Mouse (Mus musculus) inflammation-experienced regulatory T-cells, adult 6 months (primary cell): ENCODE measurements around the gene Acpp. TPM values are rescaled to one million over a fixed set of nuclear protein-coding genes. Genes with fewer than 3 reads are reported as not detected.
"Not testable (repeated sequence)": the region's sequence is repeated elsewhere in the genome, so short reads cannot be mapped to it uniquely, and the experiment has no call there.

Experiments used
- ATAC-seq: one replicate; pipeline ENCODE4 v1.8.0; 2017
- polyA plus RNA-seq, 3 experiments: library from polyadenylated mRNA; unstranded; fragments of 100-300 nt; shearing (Covaris generic); gene quantifications; one replicate each; pipeline ENCODE4 v1.2.1; 2017

Gene Acpp
- polyA plus RNA-seq: 1 to 10 TPM; 2.3 to 6.1 (median 2.3) TPM

DNA sequence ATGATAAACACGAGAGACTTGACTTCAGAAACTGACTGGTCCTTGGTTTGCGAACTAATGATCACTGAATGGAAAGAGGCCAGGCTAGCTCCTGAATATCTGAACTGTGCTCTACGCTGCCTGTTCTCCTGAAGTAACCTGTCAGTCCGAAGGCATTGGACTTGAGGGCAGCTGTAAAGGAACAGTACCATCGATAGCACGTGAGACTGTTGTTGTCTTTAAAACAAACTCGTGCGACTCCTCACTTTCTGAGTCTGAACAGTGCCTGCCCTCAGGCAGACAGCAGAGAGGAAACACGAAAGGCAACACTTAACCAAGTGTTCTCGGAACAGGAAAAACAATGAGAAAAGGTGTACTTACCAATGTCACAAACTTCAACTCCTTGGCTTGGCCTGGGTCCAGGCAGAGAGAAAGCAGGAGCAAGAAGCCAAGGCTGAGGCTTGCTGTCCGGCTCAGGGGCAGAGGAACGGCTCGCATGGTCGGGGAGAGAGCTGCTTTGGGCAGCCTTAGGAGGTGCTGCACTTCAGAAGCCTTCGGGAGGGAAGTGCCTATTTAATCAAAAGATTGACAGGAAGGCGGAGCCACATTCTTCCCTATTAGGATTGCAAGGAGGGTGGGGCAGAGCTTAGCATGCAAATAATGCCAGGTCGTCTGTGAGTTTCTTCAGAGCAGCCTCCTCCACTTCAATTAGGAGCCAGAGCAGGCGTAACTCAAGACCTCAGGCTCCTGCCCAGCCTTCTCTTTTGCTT, at the start of gene Acpp:
Gene Acpp (minus strand): TSS at position 566 of the 749 bp plus-strand sequence.
- ATAC-seq: peak; percentile 86

DNA sequence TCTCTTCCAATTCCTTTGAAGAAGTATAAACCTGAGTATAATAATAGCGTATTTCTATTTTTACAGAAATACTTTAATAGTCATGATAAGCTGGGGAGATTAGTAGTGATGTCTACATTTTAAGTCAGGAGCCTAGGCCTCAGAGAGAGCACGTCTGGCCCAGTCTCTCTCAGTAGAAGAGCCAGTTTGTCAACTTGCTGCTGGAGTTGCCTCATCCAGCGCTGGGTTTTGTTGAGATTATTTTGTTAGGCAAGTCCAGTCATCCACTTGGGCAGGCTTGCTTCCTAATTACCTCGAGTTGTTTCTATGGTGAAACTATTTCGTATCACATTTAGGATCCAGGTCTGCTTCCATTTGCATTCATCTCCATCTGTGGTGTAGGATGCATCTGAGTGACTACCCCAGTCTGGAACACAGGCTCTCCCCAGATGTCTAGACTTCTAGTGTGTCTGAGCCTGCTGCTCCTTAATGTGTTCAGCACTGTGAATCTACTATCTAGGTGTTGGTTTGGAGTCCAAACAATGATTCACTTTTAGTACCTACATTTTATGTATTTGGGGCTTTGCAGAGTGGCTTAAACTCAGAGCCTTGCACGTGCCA, 45.1 kb upstream of the Acpp start:
- ATAC-seq: no peak

GRCm38 (mm10) chr9:104379532-104380162, 42.1 kb upstream of the Acpp start:
- no peak for ATAC-seq

DNA sequence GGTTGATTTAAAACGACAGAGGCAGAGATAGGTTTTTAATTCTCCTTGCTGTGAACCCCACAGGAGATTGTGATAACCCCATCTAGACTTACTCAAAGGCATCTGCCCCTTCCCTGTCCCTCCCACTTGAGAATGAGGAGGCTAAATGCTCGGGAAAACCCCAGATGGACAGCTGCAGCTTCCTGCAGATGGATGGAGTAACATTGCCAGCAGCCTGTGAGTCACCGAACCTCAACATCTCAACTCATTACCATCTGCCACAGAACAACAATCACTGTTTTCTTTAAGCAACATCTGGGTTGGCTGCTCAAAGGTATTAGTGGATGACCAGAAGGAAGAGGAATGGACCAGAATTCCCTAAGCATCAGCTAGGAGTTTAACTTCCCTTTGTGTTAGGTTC, 38.0 kb upstream of the Acpp start:
- no peak for ATAC-seq

DNA sequence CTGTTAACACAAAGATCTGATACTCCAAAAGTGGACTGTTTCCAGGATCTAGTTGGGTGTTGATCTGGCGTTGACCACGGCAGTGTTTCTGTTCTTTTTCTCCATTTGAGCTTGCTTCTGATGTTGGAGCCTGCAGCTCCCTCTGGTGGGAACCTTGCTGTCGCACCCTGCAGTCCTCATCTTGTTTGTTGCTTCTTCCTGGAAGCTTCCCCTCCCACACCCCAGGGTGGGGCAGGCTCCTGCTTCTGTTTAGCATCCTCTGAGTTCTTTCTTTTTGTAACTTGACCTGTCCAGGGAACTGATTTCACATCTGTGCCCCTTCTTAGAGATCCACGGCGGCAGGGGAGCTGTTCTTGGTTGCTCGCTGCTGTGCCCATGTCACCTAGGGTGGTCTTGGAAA, 35.7 kb upstream of the Acpp start:
- no peak for ATAC-seq

DNA sequence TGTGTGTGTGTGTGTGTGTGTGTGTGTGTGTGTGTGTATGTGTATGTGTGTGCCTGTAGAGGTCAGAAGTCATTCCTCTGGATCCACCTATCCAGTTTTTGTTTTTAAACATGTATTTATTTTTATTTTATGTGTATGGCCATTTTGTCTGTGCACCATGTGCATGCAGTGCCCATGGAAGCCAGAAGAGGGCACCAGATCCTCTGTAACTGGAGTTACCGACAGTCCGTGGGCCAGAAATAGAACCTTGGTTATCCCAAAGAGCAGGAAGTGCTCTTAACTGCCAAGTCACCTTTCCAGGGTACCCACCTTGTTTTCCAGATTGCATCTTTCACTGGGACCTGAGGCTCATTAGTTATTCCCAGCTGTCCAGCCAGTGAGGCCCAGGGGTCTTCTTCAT, 29.4 kb upstream of the Acpp start:
- no peak for ATAC-seq

DNA sequence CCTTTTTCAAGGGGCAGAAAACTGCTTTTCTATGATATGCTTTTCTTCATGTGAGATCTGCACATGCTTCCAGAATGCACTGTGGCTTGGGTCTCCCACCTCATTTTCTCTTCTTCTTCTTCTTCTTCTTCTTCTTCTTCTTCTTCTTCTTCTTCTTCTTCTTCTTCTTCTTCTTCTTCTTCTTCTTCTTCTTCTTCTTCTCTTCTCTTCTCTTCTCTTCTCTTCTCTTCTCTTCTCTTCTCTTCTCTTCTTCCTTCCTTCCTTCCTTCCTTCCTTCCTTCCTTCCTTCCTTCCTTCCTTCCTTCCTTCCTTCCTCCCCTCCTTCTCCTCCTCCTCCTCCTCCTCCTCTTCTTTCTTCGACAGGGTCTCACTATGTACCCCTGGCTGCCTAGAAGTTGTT, 24.4 kb upstream of the Acpp start:
- not testable (repeated sequence) for ATAC-seq

- ATAC-seq: no peak
Measured at GRCm38 (mm10) chr9:104361073-104361891, 23.7 kb upstream of the Acpp start.

DNA sequence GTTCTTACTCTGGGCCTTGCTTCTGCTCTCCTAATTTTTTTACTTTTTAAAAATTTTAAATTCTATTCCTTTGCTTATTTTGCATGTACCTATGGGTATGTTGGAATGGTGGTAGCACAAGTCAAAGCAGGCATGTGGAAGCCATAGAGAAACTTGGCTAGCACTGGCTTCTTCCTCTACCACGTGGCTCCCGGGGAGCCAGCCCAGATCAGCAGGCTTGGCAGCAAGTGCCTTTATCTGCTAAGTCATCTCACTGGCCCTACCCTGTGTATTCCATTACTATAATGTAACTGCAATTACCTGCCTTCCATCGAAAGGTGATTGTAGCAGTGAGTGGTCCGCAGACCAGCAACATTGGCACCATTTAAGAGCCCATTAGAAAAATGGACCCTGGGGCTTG, 22.8 kb upstream of the Acpp start:
- ATAC-seq: no peak

DNA sequence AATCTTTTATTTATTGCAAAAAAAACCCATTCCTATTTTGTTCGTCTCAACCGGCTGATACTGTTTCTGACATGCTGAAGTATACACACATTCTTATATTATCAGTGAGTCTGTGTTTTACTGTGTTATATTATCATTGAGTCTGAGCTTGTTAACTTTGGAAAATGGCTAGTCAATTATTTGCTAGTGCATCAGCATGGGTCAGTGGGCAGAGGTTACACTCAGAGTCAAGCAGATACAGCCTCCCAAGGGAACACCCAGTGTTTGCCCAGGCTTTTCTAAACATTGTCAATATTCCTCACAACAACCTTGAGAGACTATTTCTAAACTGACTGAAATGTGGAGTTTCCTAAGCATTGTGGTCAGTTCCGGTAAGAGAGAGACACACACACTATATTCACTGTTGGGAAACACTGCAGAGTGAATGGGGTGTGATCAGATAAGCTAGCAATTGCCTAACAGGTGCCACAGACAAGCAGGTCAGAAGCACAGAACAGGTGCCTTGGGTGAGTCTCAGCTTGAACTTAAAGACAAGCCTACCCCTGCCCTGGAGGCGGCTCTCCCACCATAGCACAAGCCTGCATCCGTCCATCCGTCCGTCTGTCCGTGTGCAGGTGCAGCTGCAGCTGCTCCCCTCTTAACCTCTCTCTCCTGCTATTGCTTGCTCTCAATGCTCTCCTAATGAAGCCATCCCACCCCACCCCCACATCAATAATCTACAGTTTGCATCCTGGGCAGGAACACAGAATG, 18.1 kb upstream of the Acpp start:
- no peak for ATAC-seq

GRCm38 (mm10) chr9:104344136-104344535, 6.6 kb upstream of the Acpp start:
- ATAC-seq: no peak

GRCm38 (mm10) chr9:104339483-104339882, 1.9 kb upstream of the Acpp start:
- no peak for ATAC-seq

- peak; percentile 37 for ATAC-seq
Measured at GRCm38 (mm10) chr9:104338489-104339427, 1.2 kb upstream of the Acpp start.

GRCm38 (mm10) chr9:104331301-104331700, 6.2 kb downstream of the Acpp start:
- peak; percentile 85 for ATAC-seq

- no peak for ATAC-seq
Measured at GRCm38 (mm10) chr9:104328655-104329054, 8.9 kb downstream of the Acpp start.

- no peak for ATAC-seq
Measured at GRCm38 (mm10) chr9:104321519-104321918, 16.0 kb downstream of the Acpp start.

DNA sequence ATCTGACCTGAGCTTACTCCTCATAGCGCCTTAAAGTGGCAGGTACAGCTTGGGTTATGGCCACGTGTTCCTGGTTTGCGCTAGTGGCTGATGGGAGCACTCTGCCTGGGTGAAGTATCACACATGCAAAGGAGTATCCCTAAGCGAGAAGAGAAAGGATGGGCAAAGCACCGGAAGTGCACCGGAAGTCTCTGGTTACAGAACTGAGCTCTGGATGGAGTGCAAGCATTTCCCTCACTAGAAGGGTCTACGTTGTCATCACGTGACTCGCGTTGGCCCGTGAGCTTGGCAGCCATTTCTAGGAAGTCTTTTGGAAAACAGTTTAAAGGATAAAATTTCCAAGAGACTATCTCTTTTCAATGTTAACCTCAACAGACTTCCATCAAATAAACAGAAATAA, 21.2 kb downstream of the Acpp start:
- ATAC-seq: no peak

- no peak for ATAC-seq
Measured at GRCm38 (mm10) chr9:104315499-104315898, 22.0 kb downstream of the Acpp start.

DNA sequence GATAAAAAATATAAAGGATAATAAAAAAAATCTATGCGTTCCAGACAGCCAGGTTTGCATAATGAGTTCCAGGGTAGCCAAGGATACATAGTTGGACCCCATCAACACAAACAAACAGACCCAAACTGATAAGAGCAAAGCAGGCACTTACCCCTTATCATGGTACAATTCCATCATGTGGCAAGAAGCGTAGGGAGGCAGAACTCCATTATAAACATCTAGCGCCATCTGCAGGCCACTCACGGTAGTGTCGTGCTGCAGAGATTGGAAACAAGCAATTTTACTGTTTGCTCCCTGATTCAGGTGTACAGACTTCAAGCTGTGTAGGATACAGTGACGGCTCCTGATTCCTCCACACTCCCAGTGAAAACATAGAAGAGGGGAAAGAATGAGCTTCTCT, 30.8 kb downstream of the Acpp start:
- ATAC-seq: peak; percentile 41

- ATAC-seq: no peak
Measured at GRCm38 (mm10) chr9:104305333-104306111, 32.0 kb downstream of the Acpp start.
